ENCODE assay signal across 8 mouse cellular contexts in genomic region chr2:166179457-166180101, GRCm38 (mm10). TPM values are rescaled to one million over a fixed set of nuclear protein-coding genes. Genes with fewer than 3 reads are reported as not detected.
DNase-seq lines count a peak whose midpoint lies in the region; ATAC-seq lines count a peak whose summit lies in the region.

No protein-coding gene starts in this region.

- H3K27ac ChIP-seq in heart, embryonic 12.5 days (ENCODE audit: poor library complexity, severe bottlenecking) = no peak overlapping the region
- H3K27ac ChIP-seq in hindbrain, embryonic 10.5 days = peak overlapping the region; percentile 88

- ATAC-seq in heart, embryonic 12.5 days (ENCODE audit: insufficient number of reproducible peaks, low FRiP score) = no peak
- ATAC-seq in erythroblast, adult 5-6 weeks (replicated peaks; ENCODE audit: low FRiP score, poor library complexity, severe bottlenecking) = no peak

- 68% methylated on average over 4 of the region's 4 CpGs for WGBS in heart, embryonic 12.5 days
- WGBS in hindbrain, embryonic 10.5 days = 26% methylated on average over 4 of the region's 4 CpGs

- H3K9me3 ChIP-seq in heart, embryonic 12.5 days (replicated peaks) = 0 out of 2 replicates have a peak, but pooled peaks cover 3% of the 10 kb centered on the region
- H3K9me3 ChIP-seq in hindbrain, embryonic 10.5 days = no peaks in the 10 kb centered on the region

- H3K4me2 ChIP-seq in heart, embryonic 12.5 days = no peak overlapping the region

- peaks cover 53% of the 10 kb centered on the region for H3K4me1 ChIP-seq in heart, embryonic 12.5 days (replicated peaks)
- peaks cover 70% of the 10 kb centered on the region for H3K4me1 ChIP-seq in hindbrain, embryonic 10.5 days (replicated peaks)

- H3K4me3 ChIP-seq in heart, embryonic 12.5 days = no peak overlapping the region
- 0 out of 2 replicates have a peak overlapping the region, but pooled peaks have one; percentile 11 for H3K4me3 ChIP-seq in hindbrain, embryonic 10.5 days

- H3K27me3 ChIP-seq in heart, embryonic 12.5 days (replicated peaks) = no peaks in the 10 kb centered on the region
- peaks cover 30% of the 10 kb centered on the region for H3K27me3 ChIP-seq in hindbrain, embryonic 10.5 days (ENCODE audit: insufficient read depth, poor library complexity, severe bottlenecking)

- H3K36me3 ChIP-seq in heart, embryonic 12.5 days = no peaks in the 10 kb centered on the region
- no peaks in the 10 kb centered on the region for H3K36me3 ChIP-seq in hindbrain, embryonic 10.5 days

- DNase-seq in heart, adult 11 months = peak; percentile 97
- peak; percentile 57 for DNase-seq in embryo, embryonic 11.5 days (ENCODE audit: low read depth, low spot score)
- peak; percentile 89 for DNase-seq in hindbrain, embryonic 10.5 days (ENCODE audit: low spot score)
- DNase-seq in lung, postnatal 4 days = peak; percentile 18 to 39
- no peak for DNase-seq in cerebellum, adult 8-10 months
- no peak for DNase-seq in cerebellum, postnatal 36 days

- H3K9ac ChIP-seq in heart, embryonic 12.5 days = no peak overlapping the region

RNA-seq across cellular contexts. Expression of gene Sulf2, which starts 24.1 kb away (rescaled TPM):
- 136 and 137 TPM in 2 replicates for polyA plus RNA-seq in heart, embryonic 12.5 days (2016; fragmentation: Nextera tagmentation; extraction: Ambion mirVana)
- 83.8 and 87.8 TPM in 2 replicates for polyA plus RNA-seq in hindbrain, embryonic 10.5 days (2016; fragmentation: Nextera tagmentation; extraction: Ambion mirVana)
- total RNA-seq in erythroblast, adult 5-6 weeks (2015; ENCODE audit: low replicate concordance) = 2.5 and 5.4 TPM in 2 replicates
- 1.1 and 6.0 TPM in 2 replicates for total RNA-seq in erythroblast, adult 5-6 weeks (2017; ENCODE audit: low replicate concordance)

Comparison
In these comparisons a context has a peak if more than half of its experiments do, and no peak if none do; other contexts are left out.
1. DNase-seq: peak in heart, adult 11 months (single experiment), embryo, embryonic 11.5 days (single experiment), hindbrain, embryonic 10.5 days (single experiment) and lung, postnatal 4 days (2 of 2); none in cerebellum, adult 8-10 months (single experiment) and cerebellum, postnatal 36 days (0 of 2).